Mouse (Mus musculus) G1E (cell line): ENCODE results near the gene Sec14l5.

Experiments used
- CTCF ChIP-seq: IDR thresholded peaks from 2 replicates; pipeline ENCODE4 v1.5.1; 2012; ENCODE audit warnings: low read depth, low read length, inconsistent platforms, mixed read lengths
- GATA1 ChIP-seq: IDR thresholded peaks from 2 replicates; pipeline ENCODE4 v1.6.1; 2012; ENCODE audit warnings: borderline replicate concordance, low read length, inconsistent platforms, mixed read lengths
- POLR2AphosphoS5 ChIP-seq: IDR thresholded peaks from 2 replicates; pipeline ENCODE4 v1.6.1; 2012; ENCODE audit warnings: low read depth, low read length, inconsistent platforms; ENCODE audit not compliant: insufficient replicate concordance
- TAL1 ChIP-seq: conservative IDR thresholded peaks from 2 replicates; pipeline ENCODE4 v1.6.1; 2012; ENCODE audit warnings: low read depth, low read length, inconsistent platforms, mixed read lengths

- TF ChIP-seq CTCF (no peak), GATA1 (no peak), TAL1 (no peak), POLR2AphosphoS5 (no peak)
Measured at GRCm38 (mm10) chr16:5153299-5154026, 6.6 kb downstream of the Sec14l5 start.
